Mouse (Mus musculus): Measurements from ENCODE around the gene Fam129b. TPM values are rescaled to one million over a fixed set of nuclear protein-coding genes. Genes with fewer than 3 reads are reported as not detected.

Gene Fam129b
- total and polyA plus RNA-seq, 3 experiments: 0.53 to 20.7 (median 1.5) TPM

- DNase-seq (ENCODE audit: low spot score) (no peak), ATAC-seq (ENCODE audit: extremely low read depth, insufficient number of reproducible peaks, low FRiP score, poor library complexity, severe bottlenecking) (no peak)
- peaks cover 15% of the 10 kb centered on the region for H3K27me3 ChIP-seq (ENCODE audit: insufficient read depth, low read length)
- TF ChIP-seq GATA2 (IDR thresholded peaks at IDR 0.05; ENCODE audit: borderline replicate concordance, low read depth, low read length): no peak
- no peak for TF ChIP-seq POLR2AphosphoS5 (IDR thresholded peaks at IDR 0.05; ENCODE audit: insufficient replicate concordance, low read depth, low read length)
- no peak for TF ChIP-seq GATA1 (IDR thresholded peaks at IDR 0.05; ENCODE audit: borderline replicate concordance, low read length)
- no peak for TF ChIP-seq CTCF (IDR thresholded peaks at IDR 0.05; ENCODE audit: low read depth, low read length)
- no peak for TF ChIP-seq TAL1 (conservative IDR thresholded peaks at IDR 0.05; ENCODE audit: low read depth, low read length)
- no peak overlapping the region for H3K4me3 ChIP-seq (ENCODE audit: low read depth, low read length)
- H3K9me3 ChIP-seq (replicated peaks): no peaks in the 10 kb centered on the region
- no peaks in the 10 kb centered on the region for H3K4me1 ChIP-seq (ENCODE audit: insufficient read depth, low read depth, low read length)
- peaks cover 36% of the 10 kb centered on the region for H3K36me3 ChIP-seq (replicated peaks)
Observed at GRCm38 (mm10) chr2:32926330-32927075, 50.6 kb downstream of the Fam129b start.

DNA sequence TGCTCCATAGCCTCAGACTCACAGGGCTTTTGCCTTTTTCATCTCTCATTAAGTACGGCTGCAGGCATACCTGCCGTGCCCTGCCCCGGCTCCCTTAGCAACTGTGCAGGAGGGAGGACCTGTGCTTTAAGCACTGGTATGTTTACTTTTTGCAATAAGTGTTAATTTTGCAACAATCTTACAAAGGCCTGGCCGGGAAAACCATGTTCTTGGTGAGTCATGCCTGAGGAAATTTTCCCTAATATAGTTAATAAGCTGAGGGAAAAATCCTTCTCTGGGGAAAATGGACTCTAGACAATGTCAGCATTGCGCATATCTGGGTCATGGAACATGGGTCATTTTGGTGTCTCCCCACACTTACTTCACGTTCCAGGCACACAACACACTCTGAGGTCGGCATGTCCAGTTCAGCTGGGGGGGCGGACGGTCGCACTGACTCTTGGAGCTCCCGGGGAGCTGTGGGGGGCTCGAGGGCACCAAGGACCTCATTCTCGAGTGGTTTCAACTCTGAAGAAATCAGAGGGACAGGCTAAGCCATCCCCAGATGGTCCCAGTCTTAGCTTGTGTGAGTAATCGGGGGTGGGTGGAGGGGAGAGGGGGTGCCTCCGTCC is 51.8 kb downstream of the Fam129b start:
- H3K4me3 ChIP-seq (ENCODE audit: low read depth, low read length): no peak overlapping the region
- TF ChIP-seq TAL1 (conservative IDR thresholded peaks at IDR 0.05; ENCODE audit: low read depth, low read length): no peak
- TF ChIP-seq GATA2 (IDR thresholded peaks at IDR 0.05; ENCODE audit: borderline replicate concordance, low read depth, low read length): no peak
- no peak for TF ChIP-seq GATA1 (IDR thresholded peaks at IDR 0.05; ENCODE audit: borderline replicate concordance, low read length)
- TF ChIP-seq CTCF (IDR thresholded peaks at IDR 0.05; ENCODE audit: low read depth, low read length): no peak
- no peak for TF ChIP-seq POLR2AphosphoS5 (IDR thresholded peaks at IDR 0.05; ENCODE audit: insufficient replicate concordance, low read depth, low read length)
- peaks cover 3% of the 10 kb centered on the region; the same call in 1 of the 2 replicates for H3K27me3 ChIP-seq (ENCODE audit: insufficient read depth, low read length)
- H3K9me3 ChIP-seq (replicated peaks): no peaks in the 10 kb centered on the region
- DNase-seq (ENCODE audit: low spot score) (no peak), ATAC-seq (ENCODE audit: extremely low read depth, insufficient number of reproducible peaks, low FRiP score, poor library complexity, severe bottlenecking) (no peak)
- H3K4me1 ChIP-seq (ENCODE audit: insufficient read depth, low read depth, low read length): no peaks in the 10 kb centered on the region
- H3K36me3 ChIP-seq (replicated peaks): peaks cover 43% of the 10 kb centered on the region

- ATAC-seq (ENCODE audit: extremely low read depth, insufficient number of reproducible peaks, low FRiP score, poor library complexity, severe bottlenecking): no peak
- Histone ChIP-seq H3K36me3 (replicated peaks) (peaks cover 50% of the 10 kb centered on the region), H3K9me3 (replicated peaks) (no peaks in the 10 kb centered on the region), H3K4me1 (ENCODE audit: insufficient read depth, low read depth, low read length) (no peaks in the 10 kb centered on the region), H3K4me3 (ENCODE audit: low read depth, low read length) (no peak overlapping the region), H3K27me3 (ENCODE audit: insufficient read depth, low read length) (no peaks in the 10 kb centered on the region; the same call in 1 of the 2 replicates)
- TF ChIP-seq TAL1 (conservative IDR thresholded peaks at IDR 0.05; ENCODE audit: low read depth, low read length) (no peak), GATA1 (IDR thresholded peaks at IDR 0.05; ENCODE audit: borderline replicate concordance, low read length) (no peak), CTCF (IDR thresholded peaks at IDR 0.05; ENCODE audit: low read depth, low read length) (no peak), POLR2AphosphoS5 (IDR thresholded peaks at IDR 0.05; ENCODE audit: insufficient replicate concordance, low read depth, low read length) (no peak), GATA2 (IDR thresholded peaks at IDR 0.05; ENCODE audit: borderline replicate concordance, low read depth, low read length) (no peak)
- DNase-seq (ENCODE audit: low spot score): no peak
Observed at GRCm38 (mm10) chr2:32928235-32928946, 52.5 kb downstream of the Fam129b start.

DNA sequence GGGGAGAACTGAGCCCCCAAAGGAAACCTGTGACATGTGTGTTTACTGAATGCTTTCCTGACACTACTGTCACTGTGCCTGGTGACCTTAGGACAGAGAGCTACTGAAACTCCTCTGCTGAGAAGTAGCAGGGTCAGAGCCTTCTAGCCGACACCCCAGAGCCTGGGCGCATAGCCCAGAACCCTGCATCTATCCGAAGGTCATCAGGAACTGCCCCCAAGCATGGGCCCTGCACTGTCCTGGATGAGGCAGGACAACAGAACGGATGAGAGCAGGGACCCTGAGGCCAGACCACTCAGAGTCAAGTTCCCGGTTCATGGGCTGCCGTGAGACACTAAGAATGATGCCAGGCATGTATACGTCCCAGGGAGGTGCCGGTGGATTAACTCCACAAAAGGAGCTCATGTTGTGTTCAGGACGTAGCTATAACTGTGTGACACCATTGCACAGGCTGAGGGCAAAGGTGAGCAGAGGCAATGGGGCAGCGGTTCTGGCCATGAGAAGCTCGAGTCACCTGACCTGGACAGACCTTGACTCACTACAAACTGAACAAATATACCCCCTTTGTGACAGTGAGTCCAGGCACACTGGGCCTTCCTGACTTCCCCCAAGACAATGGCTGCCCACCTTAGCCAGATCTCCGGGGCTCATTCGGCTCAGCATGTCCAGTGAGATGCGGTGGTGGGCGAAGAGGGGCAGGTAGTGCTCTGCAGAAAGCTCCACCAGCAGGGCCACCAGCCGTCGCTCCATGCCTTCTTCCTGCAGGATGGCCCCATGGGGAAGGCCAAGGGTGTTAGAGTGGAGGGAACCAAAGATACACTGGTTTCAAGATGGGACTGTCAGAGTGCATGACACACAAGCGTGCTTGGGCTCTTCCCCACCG is 53.3 kb downstream of the Fam129b start:
- H3K36me3 ChIP-seq (replicated peaks): peaks cover 58% of the 10 kb centered on the region
- no peak for ATAC-seq (ENCODE audit: extremely low read depth, insufficient number of reproducible peaks, low FRiP score, poor library complexity, severe bottlenecking)

GRCm38 (mm10) chr2:32931730-32932129 is 55.8 kb downstream of the Fam129b start:
- Histone ChIP-seq H3K27me3 (ENCODE audit: insufficient read depth, low read length) (no peaks in the 10 kb centered on the region; the same call in 1 of the 2 replicates), H3K9me3 (replicated peaks) (no peaks in the 10 kb centered on the region), H3K36me3 (replicated peaks) (peaks cover 78% of the 10 kb centered on the region), H3K4me1 (ENCODE audit: insufficient read depth, low read depth, low read length) (no peaks in the 10 kb centered on the region), H3K4me3 (ENCODE audit: low read depth, low read length) (no peak overlapping the region)
- no peak for DNase-seq (ENCODE audit: low spot score)
- ATAC-seq (ENCODE audit: extremely low read depth, insufficient number of reproducible peaks, low FRiP score, poor library complexity, severe bottlenecking): no peak
- TF ChIP-seq CTCF (IDR thresholded peaks at IDR 0.05; ENCODE audit: low read depth, low read length): no peak
- no peak for TF ChIP-seq POLR2AphosphoS5 (IDR thresholded peaks at IDR 0.05; ENCODE audit: insufficient replicate concordance, low read depth, low read length)
- no peak for TF ChIP-seq TAL1 (conservative IDR thresholded peaks at IDR 0.05; ENCODE audit: low read depth, low read length)
- no peak for TF ChIP-seq GATA2 (IDR thresholded peaks at IDR 0.05; ENCODE audit: borderline replicate concordance, low read depth, low read length)
- TF ChIP-seq GATA1 (IDR thresholded peaks at IDR 0.05; ENCODE audit: borderline replicate concordance, low read length): no peak

More for the DNA sequence above, 53.3 kb downstream of the Fam129b start:
- no peak for DNase-seq (ENCODE audit: low spot score)
- no peaks in the 10 kb centered on the region for H3K9me3 ChIP-seq (replicated peaks)
- H3K4me1 ChIP-seq (ENCODE audit: insufficient read depth, low read depth, low read length): no peaks in the 10 kb centered on the region
- H3K4me3 ChIP-seq (ENCODE audit: low read depth, low read length): no peak overlapping the region
- H3K27me3 ChIP-seq (ENCODE audit: insufficient read depth, low read length): no peaks in the 10 kb centered on the region; the same call in 1 of the 2 replicates
- TF ChIP-seq TAL1 (conservative IDR thresholded peaks at IDR 0.05; ENCODE audit: low read depth, low read length) (no peak), POLR2AphosphoS5 (IDR thresholded peaks at IDR 0.05; ENCODE audit: insufficient replicate concordance, low read depth, low read length) (no peak), GATA1 (IDR thresholded peaks at IDR 0.05; ENCODE audit: borderline replicate concordance, low read length) (no peak), GATA2 (IDR thresholded peaks at IDR 0.05; ENCODE audit: borderline replicate concordance, low read depth, low read length) (no peak), CTCF (IDR thresholded peaks at IDR 0.05; ENCODE audit: low read depth, low read length) (no peak)

Data from G1E (cell line).